Mouse (Mus musculus) mesoderm, embryonic 11.5 days (tissue): ENCODE measurements around the gene Sdad1.
A peak's percentile ranks its signal among the peaks of the same experiment; 100 is the strongest.
"Not testable (repeated sequence)": the region's sequence is repeated elsewhere in the genome, so short reads cannot be mapped to it uniquely, and the experiment has no call there.

ENCODE experiments used
- DNase-seq: peaks from one replicate; pipeline ENCODE4 v3.0.0-alpha.2; 2012; ENCODE audit warnings: low read depth, low spot score

The Sdad1 gene

GRCm38 (mm10) chr5:92309681-92310511 lies at the start of gene Sdad1:
Sdad1 (minus strand) TSS chr5:92310479.
- peak; percentile 96 for DNase-seq

- no peak for DNase-seq
Observed at GRCm38 (mm10) chr5:92358767-92359455, 48.6 kb upstream of the Sdad1 start.

GRCm38 (mm10) chr5:92358033-92358432 lies 47.8 kb upstream of the Sdad1 start:
- no peak for DNase-seq

GRCm38 (mm10) chr5:92353517-92353916 lies 43.2 kb upstream of the Sdad1 start:
- no peak for DNase-seq

GRCm38 (mm10) chr5:92352716-92353115 lies 42.4 kb upstream of the Sdad1 start:
- not testable (repeated sequence) for DNase-seq

GRCm38 (mm10) chr5:92349731-92350130 lies 39.5 kb upstream of the Sdad1 start:
- no peak for DNase-seq

GRCm38 (mm10) chr5:92348794-92349413 lies 38.6 kb upstream of the Sdad1 start, which contains the start of gene Cxcl10:
Cxcl10 (minus strand) TSS chr5:92348889.
- DNase-seq = peak; percentile 60

- no peak for DNase-seq
Observed at GRCm38 (mm10) chr5:92345006-92345405, 34.7 kb upstream of the Sdad1 start.

- no peak for DNase-seq
Observed at GRCm38 (mm10) chr5:92340606-92341005, 30.3 kb upstream of the Sdad1 start.

- DNase-seq = no peak
Observed at GRCm38 (mm10) chr5:92336743-92337142, 26.5 kb upstream of the Sdad1 start.

GRCm38 (mm10) chr5:92332359-92332840 lies 22.1 kb upstream of the Sdad1 start:
- no peak for DNase-seq

- DNase-seq = no peak
Observed at GRCm38 (mm10) chr5:92331635-92332338, 21.5 kb upstream of the Sdad1 start, which contains the start of gene Art3. Art3 (plus strand) TSS chr5:92331827.

- DNase-seq = no peak
Observed at GRCm38 (mm10) chr5:92331122-92331521, 20.8 kb upstream of the Sdad1 start.

- no peak for DNase-seq
Observed at GRCm38 (mm10) chr5:92327929-92328328, 17.6 kb upstream of the Sdad1 start, which contains the start of gene Cxcl9. Cxcl9 (minus strand) TSS chr5:92328079.

GRCm38 (mm10) chr5:92327367-92327766 lies 17.1 kb upstream of the Sdad1 start:
- no peak for DNase-seq

- no peak for DNase-seq
Observed at GRCm38 (mm10) chr5:92323264-92323663, 13.0 kb upstream of the Sdad1 start.

GRCm38 (mm10) chr5:92322612-92323011 lies 12.3 kb upstream of the Sdad1 start:
- no peak for DNase-seq

GRCm38 (mm10) chr5:92321631-92322400 lies 11.5 kb upstream of the Sdad1 start:
- no peak for DNase-seq

GRCm38 (mm10) chr5:92318596-92318995 lies 8.3 kb upstream of the Sdad1 start:
- no peak for DNase-seq

- no peak for DNase-seq
Observed at GRCm38 (mm10) chr5:92318119-92318518, 7.8 kb upstream of the Sdad1 start.

GRCm38 (mm10) chr5:92313776-92314175 lies 3.5 kb upstream of the Sdad1 start:
- no peak for DNase-seq
